Comparison of ENCODE assay signal across 26 mouse cellular contexts in the genomic region with DNA sequence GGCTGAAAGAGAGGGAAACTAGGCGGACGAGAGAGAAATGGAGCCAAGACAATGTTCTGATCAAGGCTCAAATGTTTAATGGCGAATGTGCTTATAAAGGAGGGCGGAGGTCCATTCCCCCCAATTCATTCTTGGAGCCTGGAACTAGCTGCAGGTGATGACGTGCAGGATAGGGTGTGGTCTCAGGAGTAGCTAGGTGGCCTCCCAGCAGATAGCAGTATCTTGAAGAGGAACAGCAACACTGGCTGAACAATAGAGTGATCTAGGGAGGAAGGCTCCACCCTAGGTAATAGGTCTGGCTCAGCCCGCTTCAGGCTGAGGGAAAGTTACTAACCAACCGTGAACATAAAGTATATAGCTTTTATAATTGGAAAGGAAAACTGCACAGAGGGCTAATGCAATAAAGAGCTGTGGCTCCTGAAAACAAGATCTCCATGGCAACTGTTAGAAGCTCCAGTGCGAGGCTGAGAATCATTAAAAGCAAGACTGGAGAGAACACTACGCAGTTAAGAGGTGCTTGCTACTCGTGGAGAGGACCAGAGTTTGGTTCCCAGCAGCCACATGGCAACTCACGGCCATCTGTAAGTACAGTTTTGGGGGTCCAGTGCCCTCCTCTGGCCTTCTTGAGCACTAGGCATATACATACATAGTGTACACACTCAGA. TPM values are rescaled to one million over a fixed set of nuclear protein-coding genes. Genes with fewer than 3 reads are reported as not detected.
DNase-seq lines count a peak whose midpoint lies in the region; ATAC-seq and TF ChIP-seq lines count a peak whose summit lies in the region.
"Had no signal": no experiment of that assay in that cellular context is flagged by ENCODE, and none has a peak within 500 bp of the region (broad histone marks: within the 10 kb centered on the region; RNA-seq: fewer than 3 reads in every experiment).

No protein-coding gene starts in this region.

- no peaks in the 10 kb centered on the region for H3K36me3 ChIP-seq in heart, postnatal 0 days (replicated peaks; ENCODE audit: control insufficient read depth, insufficient read depth, low read length)
- no peaks in the 10 kb centered on the region for H3K36me3 ChIP-seq in neural tube, embryonic 14.5 days (ENCODE audit: control insufficient read depth, insufficient read depth, low read length)
- H3K36me3 ChIP-seq in neural tube, embryonic 15.5 days = no peaks in the 10 kb centered on the region
- H3K36me3 ChIP-seq in kidney, embryonic 16.5 days (ENCODE audit: insufficient read depth, low read length) = no peaks in the 10 kb centered on the region
- H3K36me3 ChIP-seq: embryonic facial prominence, embryonic 13.5 days had no signal

- H3K27ac ChIP-seq in heart, postnatal 0 days (ENCODE audit: low read depth) = 0 out of 2 replicates have a peak overlapping the region, but pooled peaks have one; percentile 25
- no peak overlapping the region for H3K27ac ChIP-seq in neural tube, embryonic 14.5 days (ENCODE audit: low read depth, low read length)
- 0 out of 2 replicates have a peak overlapping the region, but pooled peaks have one; percentile 19 for H3K27ac ChIP-seq in neural tube, embryonic 15.5 days (replicated peaks)
- no peak overlapping the region for H3K27ac ChIP-seq in kidney, embryonic 16.5 days (ENCODE audit: low read length)
- H3K27ac ChIP-seq: embryonic facial prominence, embryonic 13.5 days; hindbrain, embryonic 14.5 days; left cerebral cortex, adult 2 months had no signal

- no peak for TF ChIP-seq CTCF in heart, postnatal 0 days (IDR thresholded peaks at IDR 0.05; ENCODE audit: low read depth)

- intact Hi-C loops in heart, postnatal 25 days (cut with DNase I) = no loop called here

- TF ChIP-seq EP300 in heart, postnatal 0 days (IDR thresholded peaks at IDR 0.05; ENCODE audit: low read depth) = no peak

- H3K4me1 ChIP-seq in heart, postnatal 0 days (ENCODE audit: control insufficient read depth, insufficient read depth) = no peaks in the 10 kb centered on the region
- H3K4me1 ChIP-seq in neural tube, embryonic 14.5 days (ENCODE audit: control insufficient read depth, insufficient read depth, low read length) = no peaks in the 10 kb centered on the region
- H3K4me1 ChIP-seq in neural tube, embryonic 15.5 days = no peaks in the 10 kb centered on the region
- H3K4me1 ChIP-seq in kidney, embryonic 16.5 days (ENCODE audit: insufficient read depth, low read length) = no peaks in the 10 kb centered on the region

- no peak for ATAC-seq in heart, postnatal 0 days (ENCODE audit: insufficient read depth, low read depth)
- peak; percentile 41; the same call in 1 of the 2 replicates for ATAC-seq in neural tube, embryonic 14.5 days (ENCODE audit: low read depth)
- ATAC-seq in neural tube, embryonic 15.5 days (ENCODE audit: low FRiP score) = peak; percentile 28; the same call in 1 of the 2 replicates
- no peak for ATAC-seq in kidney, embryonic 16.5 days (ENCODE audit: low FRiP score, low TSS enrichment)
- ATAC-seq: forebrain, embryonic 14.5 days had no signal

- H3K4me2 ChIP-seq in heart, postnatal 0 days (ENCODE audit: low read depth, low read length) = no peak overlapping the region
- no peak overlapping the region for H3K4me2 ChIP-seq in neural tube, embryonic 14.5 days (ENCODE audit: low read depth, low read length)
- H3K4me2 ChIP-seq in neural tube, embryonic 15.5 days = no peak overlapping the region
- H3K4me2 ChIP-seq in kidney, embryonic 16.5 days (replicated peaks; ENCODE audit: low read depth, low read length) = no peak overlapping the region
- H3K4me2 ChIP-seq: embryonic facial prominence, embryonic 13.5 days; hindbrain, embryonic 14.5 days had no signal

- WGBS in heart, postnatal 0 days = 83% methylated on average over 11 of the region's 11 CpGs
- WGBS in neural tube, embryonic 14.5 days = 79% methylated on average over 11 of the region's 11 CpGs
- WGBS in neural tube, embryonic 15.5 days = 74% methylated on average over 11 of the region's 11 CpGs
- 90% methylated on average over 11 of the region's 11 CpGs for WGBS in kidney, embryonic 16.5 days

- H3K9ac ChIP-seq in heart, postnatal 0 days (replicated peaks; ENCODE audit: low read depth, low read length) = no peak overlapping the region
- no peak overlapping the region for H3K9ac ChIP-seq in neural tube, embryonic 14.5 days (replicated peaks; ENCODE audit: low read depth, low read length)
- H3K9ac ChIP-seq in neural tube, embryonic 15.5 days (replicated peaks) = no peak overlapping the region
- no peak overlapping the region for H3K9ac ChIP-seq in kidney, embryonic 16.5 days (replicated peaks; ENCODE audit: low read length)
- H3K9ac ChIP-seq: embryonic facial prominence, embryonic 13.5 days; hindbrain, embryonic 14.5 days had no signal

- H3K27me3 ChIP-seq in heart, postnatal 0 days (ENCODE audit: control insufficient read depth, insufficient read depth, low read length) = no peaks in the 10 kb centered on the region
- no peaks in the 10 kb centered on the region for H3K27me3 ChIP-seq in neural tube, embryonic 14.5 days (ENCODE audit: control insufficient read depth, insufficient read depth, low read length)
- H3K27me3 ChIP-seq in neural tube, embryonic 15.5 days (replicated peaks) = no peaks in the 10 kb centered on the region
- no peaks in the 10 kb centered on the region for H3K27me3 ChIP-seq in kidney, embryonic 16.5 days (ENCODE audit: insufficient read depth, low read length)
- H3K27me3 ChIP-seq: embryonic facial prominence, embryonic 13.5 days had no signal

- no peak for DNase-seq in heart, postnatal 0 days (ENCODE audit: low spot score)
- DNase-seq in heart, postnatal 25 days (ENCODE audit: low spot score) = no peak
- no peak for DNase-seq in neural tube, embryonic 10.5 days (ENCODE audit: extremely low spot score, low spot score)
- DNase-seq in MN1 (ENCODE audit: low spot score) = peak; percentile 17
- DNase-seq: adrenal gland, adult 2 months; cerebellum, postnatal 10 days; gastrocnemius, postnatal 14 days; kidney, adult 2 months; kidney, postnatal 14 days; left cerebral cortex, postnatal 4 days; lung, adult 2 months; lung, postnatal 36 days; right cerebral cortex, adult 18-20 months; thymus, postnatal 36 days had no signal

- no peaks in the 10 kb centered on the region for H3K9me3 ChIP-seq in heart, postnatal 0 days (replicated peaks; ENCODE audit: control insufficient read depth, low read length)
- no peaks in the 10 kb centered on the region for H3K9me3 ChIP-seq in neural tube, embryonic 14.5 days (ENCODE audit: control insufficient read depth, low read length)
- H3K9me3 ChIP-seq in neural tube, embryonic 15.5 days (replicated peaks) = no peaks in the 10 kb centered on the region
- H3K9me3 ChIP-seq in kidney, embryonic 16.5 days (ENCODE audit: low read length) = no peaks in the 10 kb centered on the region
- H3K9me3 ChIP-seq: embryonic facial prominence, embryonic 13.5 days had no signal

- no peak overlapping the region for H3K4me3 ChIP-seq in heart, postnatal 0 days (ENCODE audit: low read depth, low read length)
- H3K4me3 ChIP-seq in neural tube, embryonic 14.5 days (ENCODE audit: low read depth, low read length) = no peak overlapping the region
- no peak overlapping the region for H3K4me3 ChIP-seq in neural tube, embryonic 15.5 days (replicated peaks)
- H3K4me3 ChIP-seq in kidney, embryonic 16.5 days (ENCODE audit: low read length) = no peak overlapping the region
- H3K4me3 ChIP-seq: embryonic facial prominence, embryonic 13.5 days; left cerebral cortex, adult 2 months had no signal

RNA-seq across cellular contexts. Expression of gene Apobec4, which starts 28.7 kb away (rescaled TPM):
- total RNA-seq in heart, postnatal 0 days (2014; rRNA removed; ENCODE audit: low replicate concordance) = not detected in 2 replicates
- polyA plus RNA-seq in heart, postnatal 0 days (2015; fragmentation: Nextera tagmentation; extraction: Ambion mirVana) = not detected in 2 replicates
- not detected for total RNA-seq in heart, postnatal 25 days (2021)
- polyA plus RNA-seq in neural tube, embryonic 14.5 days (2014; fragmentation: Nextera tagmentation; extraction: Ambion mirVana) = 0.17 and 0.21 TPM in 2 replicates
- 0.09 TPM in 1 of 2 replicates, not detected in the other for polyA plus RNA-seq in neural tube, embryonic 15.5 days (2015; fragmentation: Nextera tagmentation; extraction: Ambion mirVana)
- not detected in 2 replicates for polyA plus RNA-seq in kidney, embryonic 16.5 days (2015; fragmentation: Nextera tagmentation; extraction: Ambion mirVana)
- total RNA-seq: adrenal gland, adult 2 months; gastrocnemius, postnatal 14 days; layer of hippocampus, adult 8-10 months; left cerebral cortex, adult 2 months; left cerebral cortex, postnatal 4 days; liver, adult 2 months had no signal
- polyA plus RNA-seq: adrenal gland, adult 2 months; C2C12; embryonic facial prominence, embryonic 13.5 days; kidney, adult 2 months; liver, adult 2 months; neural tube, embryonic 11.5 days; small intestine, adult 2 months had no signal

RNA-seq across cellular contexts. Expression of gene Rgl1, which starts 44.5 kb away (rescaled TPM):
- total RNA-seq in heart, postnatal 0 days (2014; rRNA removed; ENCODE audit: low replicate concordance) = 38.9 and 48.1 TPM in 2 replicates
- polyA plus RNA-seq in heart, postnatal 0 days (2015; fragmentation: Nextera tagmentation; extraction: Ambion mirVana) = 36.7 and 41.6 TPM in 2 replicates
- 10 to 100 TPM; 37.0 to 38.2 TPM for total RNA-seq in heart, postnatal 25 days (2021)
- 14.9 and 23.8 TPM in 2 replicates for polyA plus RNA-seq in neural tube, embryonic 14.5 days (2014; fragmentation: Nextera tagmentation; extraction: Ambion mirVana)
- polyA plus RNA-seq in neural tube, embryonic 15.5 days (2015; fragmentation: Nextera tagmentation; extraction: Ambion mirVana) = 18.8 and 24.2 TPM in 2 replicates
- 58.6 and 62.0 TPM in 2 replicates for polyA plus RNA-seq in kidney, embryonic 16.5 days (2015; fragmentation: Nextera tagmentation; extraction: Ambion mirVana)

RNA-seq across cellular contexts. Expression of gene Arpc5, which starts 44.7 kb away (rescaled TPM):
- 94.3 and 95.1 TPM in 2 replicates for total RNA-seq in heart, postnatal 0 days (2014; rRNA removed; ENCODE audit: low replicate concordance)
- polyA plus RNA-seq in heart, postnatal 0 days (2015; fragmentation: Nextera tagmentation; extraction: Ambion mirVana) = 136 and 152 TPM in 2 replicates
- total RNA-seq in heart, postnatal 25 days (2021) = 10 to 100 TPM; 34.7 to 40.4 TPM
- polyA plus RNA-seq in neural tube, embryonic 14.5 days (2014; fragmentation: Nextera tagmentation; extraction: Ambion mirVana) = 259 and 301 TPM in 2 replicates
- polyA plus RNA-seq in neural tube, embryonic 15.5 days (2015; fragmentation: Nextera tagmentation; extraction: Ambion mirVana) = 248 and 252 TPM in 2 replicates
- 239 and 252 TPM in 2 replicates for polyA plus RNA-seq in kidney, embryonic 16.5 days (2015; fragmentation: Nextera tagmentation; extraction: Ambion mirVana)

Comparison
In these comparisons a context has a peak if more than half of its experiments do, and no peak if none do; other contexts are left out.
1. H3K27ac ChIP-seq: peak in heart, postnatal 0 days (single experiment) and neural tube, embryonic 15.5 days (single experiment); none in neural tube, embryonic 14.5 days (single experiment) and kidney, embryonic 16.5 days (single experiment).
2. ATAC-seq: peak in neural tube, embryonic 14.5 days (single experiment) and neural tube, embryonic 15.5 days (single experiment); none in heart, postnatal 0 days (single experiment) and kidney, embryonic 16.5 days (single experiment).